Mouse (Mus musculus) left cerebral cortex, adult 8-10 months (tissue): ENCODE data around the gene Baz1a. TPM values are rescaled to one million over a fixed set of nuclear protein-coding genes. Genes with fewer than 3 reads are reported as not detected.
"Not testable (repeated sequence)": the region's sequence is repeated elsewhere in the genome, so short reads cannot be mapped to it uniquely, and the experiment has no call there.

Source experiments
- DNase-seq, 2 experiments: peaks; one replicate each; pipeline ENCODE4 v3.0.0; 2022; ENCODE audit warnings: low spot score in 2 of 2
- total RNA-seq, 4 experiments: library from RNA; stranded (reverse); gene quantifications; 2 replicates each; pipeline ENCODE4 v1.2.4; 2022

Baz1a gene
- total RNA-seq, 4 experiments from 2014 or later = 1.6 to 4.2 (median 3.4) TPM

DNA sequence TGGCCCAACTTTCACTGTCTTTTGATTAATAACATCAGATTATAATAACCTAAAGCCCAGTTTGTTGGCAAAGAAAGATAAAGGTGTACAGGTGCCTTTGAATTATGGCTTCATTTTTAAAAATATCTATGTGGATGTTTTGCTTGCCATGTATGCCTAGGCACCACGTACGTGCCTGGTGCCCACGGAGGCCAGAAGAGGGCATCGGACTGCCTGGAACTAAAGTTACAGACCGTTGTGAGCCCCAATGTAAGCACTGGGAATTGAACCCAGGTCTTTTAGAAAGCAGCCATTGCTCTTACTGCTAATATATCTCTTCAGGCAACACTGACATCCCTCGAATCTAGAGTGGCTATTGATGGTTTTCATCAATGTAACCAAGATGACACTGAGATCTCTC is 32.2 kb downstream of the Baz1a start:
- no peak for DNase-seq

DNA sequence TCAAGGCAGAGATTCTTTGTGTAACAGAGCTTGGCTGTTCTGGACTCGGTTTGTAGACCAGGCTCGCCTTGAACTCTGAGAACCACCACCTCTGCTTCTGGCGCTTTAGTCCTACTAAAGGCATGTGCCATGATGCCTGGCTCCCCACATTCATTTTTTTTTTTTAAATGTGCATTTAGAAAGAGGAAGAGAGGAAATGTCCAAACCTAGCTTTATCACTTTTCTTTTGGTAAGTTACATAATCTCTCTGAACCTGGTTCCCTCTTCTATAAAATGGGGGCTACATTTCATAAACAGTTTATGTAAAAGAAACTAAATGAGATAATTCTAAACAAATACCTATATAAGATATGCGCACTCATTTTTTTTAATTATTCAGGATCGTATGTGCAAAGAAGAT is 33.2 kb downstream of the Baz1a start:
- no peak for DNase-seq

DNA sequence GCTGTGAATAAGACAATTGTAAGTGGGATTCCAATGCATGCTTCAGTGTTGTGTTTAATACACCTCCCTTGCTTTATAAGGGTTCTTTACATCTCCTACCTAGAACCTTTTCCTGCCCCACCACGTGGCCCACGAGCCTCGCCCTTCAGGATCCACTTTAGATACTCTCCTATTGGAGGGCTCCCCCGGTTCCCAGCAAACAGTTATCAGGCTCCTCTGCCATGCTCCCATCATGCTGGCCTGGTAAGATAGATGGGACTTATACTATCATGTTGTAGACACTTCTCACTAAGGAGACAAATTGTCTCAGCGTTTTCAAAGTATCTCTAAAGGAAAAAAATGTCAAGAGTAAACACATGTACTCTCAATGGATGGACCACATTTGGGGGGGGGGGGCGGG is 33.6 kb downstream of the Baz1a start:
- no peak for DNase-seq

DNA sequence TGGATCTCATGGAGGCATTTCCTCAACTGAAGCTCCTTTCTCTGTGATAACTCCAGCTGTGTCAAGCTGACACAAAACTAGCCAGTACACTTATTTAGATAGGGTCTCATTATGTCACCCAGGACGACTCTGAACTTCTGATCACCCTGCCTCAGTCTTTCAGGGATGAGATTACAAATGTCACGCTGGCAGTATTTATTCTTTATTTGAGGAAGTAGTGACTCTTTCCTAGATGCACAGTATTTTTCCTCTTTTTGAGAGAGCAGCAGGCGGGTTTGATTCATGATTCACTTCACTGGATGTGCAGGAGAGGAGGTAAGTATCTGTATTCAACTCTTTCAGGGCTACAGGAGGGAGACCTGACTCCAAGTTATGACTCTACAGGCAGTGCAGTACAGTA is 45.1 kb downstream of the Baz1a start:
- DNase-seq = no peak

DNA sequence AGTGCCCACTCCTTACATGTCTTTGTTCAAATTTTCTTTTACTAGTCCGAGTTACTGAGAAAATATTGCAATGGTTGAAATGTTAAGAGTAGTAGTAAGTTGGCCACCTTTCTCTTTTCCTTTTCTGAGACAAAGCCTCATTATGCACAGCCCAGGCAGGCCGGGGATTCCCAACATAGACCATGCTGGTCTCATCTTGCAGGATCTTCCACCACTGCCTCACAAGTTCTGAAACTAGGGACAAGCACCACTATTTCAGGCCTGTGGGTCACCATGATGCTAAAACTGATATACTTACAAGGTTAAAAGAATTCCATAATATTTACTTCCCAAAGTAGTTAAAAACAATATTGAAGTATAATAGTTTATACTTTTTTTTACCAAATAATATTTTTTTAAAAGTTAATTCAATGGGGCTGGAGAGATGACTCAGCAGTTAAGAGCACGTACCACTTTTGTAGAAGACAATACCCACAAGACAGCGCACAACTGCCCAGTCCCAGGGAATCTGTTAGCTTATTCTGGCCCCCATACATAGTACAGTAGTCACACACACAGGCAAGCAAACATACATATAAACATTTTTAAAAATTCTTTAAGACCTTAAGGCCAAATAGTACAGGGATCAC is 48.5 kb downstream of the Baz1a start:
- no peak for DNase-seq

DNA sequence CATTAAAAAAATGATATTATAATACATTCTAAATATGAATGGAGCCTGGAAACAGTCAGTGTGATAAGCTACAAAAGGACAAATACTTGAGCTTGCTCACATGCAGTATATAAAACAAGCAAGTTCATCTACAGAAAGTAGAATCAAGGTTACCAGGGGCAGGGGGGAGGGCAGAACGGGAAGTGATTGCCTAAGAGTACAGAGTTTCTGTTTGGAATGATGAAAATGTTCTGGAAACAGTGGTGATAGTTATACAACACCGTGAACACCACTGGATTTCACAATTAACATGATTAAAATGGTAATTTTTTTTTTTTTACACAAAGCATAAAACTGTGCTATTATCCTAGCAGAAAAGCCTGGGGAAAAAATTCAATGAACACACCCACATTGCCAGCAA is 54.6 kb downstream of the Baz1a start:
- no peak for DNase-seq

DNA sequence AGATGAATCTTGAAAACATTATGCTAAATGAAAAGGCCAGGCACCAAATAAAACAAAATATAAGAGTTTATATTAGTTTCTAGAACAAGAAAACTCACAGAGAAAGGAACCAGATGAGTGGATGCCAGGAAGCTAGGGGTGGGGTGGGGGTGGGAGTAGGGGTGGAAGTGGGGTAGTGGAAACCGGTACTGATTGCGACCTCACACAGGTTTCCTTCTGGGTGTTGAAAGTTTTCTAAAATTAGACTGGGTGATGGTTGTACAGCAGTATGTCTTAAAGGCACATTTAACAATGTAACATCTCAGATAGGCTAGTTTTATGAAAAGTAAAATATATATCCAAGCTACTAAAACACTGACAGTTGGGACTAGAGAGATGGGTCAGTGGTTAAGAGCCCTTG is 57.2 kb downstream of the Baz1a start:
- DNase-seq = no peak

DNA sequence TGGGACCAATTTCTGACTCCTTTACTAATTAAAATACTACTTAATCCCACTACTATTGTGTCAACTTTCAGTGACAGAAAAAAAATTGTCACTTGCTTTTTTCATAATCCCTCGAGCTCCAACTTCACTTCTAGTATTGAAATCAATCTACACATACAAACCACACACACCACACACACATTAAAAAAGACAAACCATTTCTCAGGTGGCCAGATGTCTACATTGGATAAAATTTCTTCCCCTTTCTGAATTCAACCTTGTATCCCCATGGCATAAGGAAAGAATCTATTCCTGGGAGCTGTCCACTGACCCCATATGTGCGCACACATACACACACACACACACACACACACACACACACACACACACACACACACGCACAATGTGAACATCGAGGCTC is 57.7 kb downstream of the Baz1a start:
- DNase-seq = no peak

DNA sequence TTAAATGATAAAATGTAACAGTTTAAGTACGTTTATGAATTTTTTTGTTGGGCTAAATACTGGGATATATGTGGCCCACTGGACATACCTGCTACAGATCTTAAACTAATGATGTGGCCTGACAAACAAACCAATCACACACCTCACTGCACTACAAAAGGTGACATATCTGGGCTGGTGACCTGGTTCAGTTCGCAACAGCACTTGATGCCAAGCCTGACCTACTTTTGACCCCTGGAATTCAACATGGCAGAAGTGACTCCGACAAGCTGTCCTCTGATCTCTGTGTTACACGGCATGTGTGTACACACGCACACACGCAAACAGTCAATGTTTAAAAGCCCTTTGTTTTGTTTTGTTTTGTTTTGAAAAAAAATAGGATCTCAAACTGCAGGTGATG is 68.0 kb downstream of the Baz1a start:
- no peak for DNase-seq

DNA sequence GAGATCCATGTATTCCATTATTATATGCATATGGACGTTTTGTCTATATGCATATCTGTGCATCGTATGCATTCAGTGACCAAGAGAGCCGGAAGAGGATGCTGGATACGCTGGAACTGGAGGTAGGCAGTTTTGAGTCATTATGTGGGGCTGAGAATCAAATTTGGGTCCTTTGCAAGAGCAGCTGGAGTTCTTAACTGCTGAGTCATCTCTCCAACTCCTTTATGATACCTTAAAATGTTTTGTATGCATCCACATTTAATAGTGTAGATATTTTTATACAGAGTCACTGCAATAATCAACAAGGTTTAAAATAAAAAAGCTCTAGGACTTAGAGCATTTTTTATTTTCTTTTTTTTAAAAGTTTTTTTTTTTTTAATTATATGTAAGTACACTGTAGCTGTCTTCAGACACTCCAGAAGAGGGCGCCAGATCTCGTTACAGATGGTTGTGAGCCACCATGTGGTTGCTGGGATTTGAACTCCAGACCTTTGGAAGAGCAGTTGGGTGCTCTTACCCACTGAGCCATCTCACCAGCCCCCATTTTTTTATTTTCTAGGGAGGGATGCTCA is 71.5 kb downstream of the Baz1a start:
- DNase-seq = not testable (repeated sequence)

DNA sequence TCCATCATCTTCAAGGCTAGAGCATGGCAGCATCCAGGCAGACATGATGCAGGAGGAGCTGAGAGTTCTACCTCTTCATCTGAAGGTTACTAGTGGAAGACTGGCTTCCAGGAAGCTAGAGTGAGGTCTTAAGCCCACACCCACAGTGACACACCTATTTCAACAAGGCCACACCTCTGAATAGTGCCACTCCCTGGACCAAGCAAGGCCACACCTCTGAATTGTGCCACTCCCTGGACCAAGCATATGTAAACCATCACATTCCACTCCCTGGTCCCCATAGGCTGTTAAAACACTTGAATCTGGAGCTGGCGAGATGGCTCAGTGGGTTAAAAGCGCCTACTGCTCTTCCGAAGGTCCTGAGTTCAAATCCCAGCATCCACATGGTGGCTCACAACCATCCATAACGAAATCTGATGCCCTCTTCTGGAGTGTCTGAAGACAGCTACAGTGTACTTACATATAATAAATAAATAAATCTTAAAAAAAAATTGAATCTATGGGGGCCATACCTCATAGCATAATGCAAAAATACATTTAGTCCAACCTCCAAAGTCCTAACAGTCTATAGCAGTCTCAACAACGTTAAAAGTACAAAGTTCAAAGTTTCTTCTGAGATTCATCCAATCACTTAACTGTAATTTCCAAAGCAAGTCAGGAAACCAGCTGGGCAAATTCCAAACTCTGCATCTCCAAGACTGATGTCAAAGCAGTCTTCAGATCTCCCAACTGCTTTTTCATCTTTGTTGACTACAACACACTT is 76.4 kb downstream of the Baz1a start:
- not testable (repeated sequence) for DNase-seq

DNA sequence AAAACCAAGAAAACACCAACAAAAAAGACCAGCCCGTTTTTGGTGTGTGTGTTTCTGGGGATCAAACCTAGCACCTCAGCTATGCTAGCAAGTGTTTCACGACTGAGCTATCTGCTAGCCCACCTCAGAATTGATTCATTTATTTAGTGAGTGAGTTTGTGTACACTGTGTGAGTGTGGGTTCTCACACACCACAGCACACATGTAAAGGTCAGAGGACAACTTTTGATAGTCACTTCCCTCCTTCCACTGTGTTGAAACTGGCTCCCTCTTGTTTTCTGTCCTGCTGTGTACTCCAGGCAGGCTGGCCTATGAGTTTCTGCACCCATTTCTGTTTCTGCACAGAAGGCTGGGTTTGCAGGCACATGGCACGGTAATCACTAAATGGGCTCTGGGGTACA is 103.8 kb downstream of the Baz1a start:
- no peak for DNase-seq

DNA sequence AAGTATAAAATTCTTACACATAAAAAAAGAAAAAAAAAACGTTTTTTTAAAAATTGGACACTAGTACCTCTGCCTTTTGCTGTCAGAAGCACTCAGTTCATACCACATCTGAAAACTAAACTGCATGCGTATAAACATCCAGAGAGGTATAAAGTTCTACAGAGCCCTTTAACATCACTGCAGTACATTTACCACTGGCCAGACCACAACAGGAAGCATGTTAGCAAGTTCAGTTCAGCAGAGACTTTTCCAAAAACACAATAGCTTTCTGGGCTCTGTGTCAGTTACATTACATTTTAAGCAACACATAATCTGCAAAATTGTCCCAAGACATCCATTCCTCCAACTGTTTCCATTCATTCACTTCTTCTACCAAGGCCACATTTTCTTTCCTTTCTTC is 121.6 kb downstream of the Baz1a start:
- DNase-seq = not testable (repeated sequence)

DNA sequence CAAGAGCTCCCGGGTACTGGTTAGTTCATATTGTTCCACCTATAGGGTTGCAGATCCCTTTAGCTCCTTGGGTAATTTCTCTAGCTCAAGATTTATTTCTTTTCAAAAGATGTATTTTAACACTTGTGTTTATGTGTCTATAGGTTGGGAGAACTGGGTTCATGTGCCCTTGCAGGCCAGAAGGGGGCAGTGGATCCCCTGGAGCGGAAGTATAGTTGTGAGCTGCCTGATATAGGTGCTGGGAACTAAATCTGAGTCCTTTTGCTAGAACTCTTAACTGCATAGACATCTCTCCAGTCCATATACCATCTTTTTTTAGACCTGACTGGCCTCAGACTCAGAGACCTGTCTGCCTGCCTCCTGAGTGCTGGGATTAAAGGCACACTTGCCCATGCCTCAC is 123.7 kb downstream of the Baz1a start:
- no peak for DNase-seq

DNA sequence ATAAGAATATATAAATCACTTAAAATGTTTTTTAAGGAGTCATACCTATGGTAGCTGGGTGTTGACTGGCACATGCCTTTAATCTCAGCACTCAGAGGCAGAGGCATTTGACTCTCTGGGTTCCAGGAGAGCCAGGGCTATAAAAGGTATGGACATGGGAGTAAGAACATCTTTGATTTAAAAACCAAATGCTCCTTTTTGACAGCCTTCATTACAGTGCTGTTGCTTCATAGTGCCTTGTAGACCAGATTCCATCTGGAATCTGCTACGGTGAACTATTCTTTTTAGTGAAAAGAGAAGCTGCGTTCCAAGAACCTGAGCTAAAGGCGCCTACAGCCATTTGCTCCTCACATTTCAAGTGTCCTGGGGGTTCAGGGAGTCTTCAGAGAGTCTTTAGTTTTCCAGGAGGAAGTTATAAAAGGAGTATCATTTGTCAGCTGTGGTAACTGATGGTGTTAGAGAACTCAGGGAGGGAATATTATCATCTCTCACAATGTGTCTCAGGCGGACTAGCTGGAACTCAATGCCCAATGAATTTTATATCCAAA is 126.5 kb downstream of the Baz1a start:
- no peak for DNase-seq

DNA sequence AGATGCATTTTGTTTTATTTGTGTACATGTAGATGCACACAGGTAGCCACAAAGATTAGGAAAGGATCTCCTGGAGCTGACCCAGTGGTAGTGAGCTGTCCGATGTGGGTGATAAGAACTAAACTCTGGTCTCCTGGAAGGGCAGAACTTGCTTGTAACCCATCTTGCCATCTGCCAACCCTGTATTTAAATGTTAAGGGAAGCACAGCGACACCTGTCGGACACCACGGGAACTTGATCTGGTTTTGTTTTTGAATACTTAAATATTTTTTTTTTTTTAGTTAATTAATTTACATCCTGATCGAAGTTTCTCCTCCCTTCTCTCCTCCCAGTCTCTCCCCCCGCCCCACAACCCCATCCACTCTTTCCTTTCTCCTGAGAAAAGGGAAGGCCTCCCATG is 134.5 kb downstream of the Baz1a start:
- peak in 1 of 2 experiments; percentile 31 for DNase-seq

DNA sequence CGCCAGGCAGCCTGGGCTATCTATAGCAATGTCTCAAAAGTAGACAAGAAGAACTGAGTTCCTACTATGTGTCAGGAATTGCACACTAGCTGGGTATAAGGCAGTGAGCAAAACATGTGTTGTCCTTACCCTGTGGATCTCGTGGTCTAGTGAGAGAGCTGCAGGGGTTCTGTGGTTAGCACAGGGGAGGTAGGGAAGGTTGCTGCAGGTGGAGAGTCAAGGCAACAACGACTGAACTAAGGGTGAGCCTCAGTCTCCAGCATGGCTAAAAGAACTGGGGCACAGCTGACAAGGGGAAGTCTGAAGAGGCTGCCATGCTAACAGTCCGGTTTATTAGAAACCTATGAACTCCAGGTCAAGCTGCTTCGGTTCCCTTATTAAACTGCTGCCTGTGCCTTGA is 134.9 kb downstream of the Baz1a start:
- DNase-seq = no peak

DNA sequence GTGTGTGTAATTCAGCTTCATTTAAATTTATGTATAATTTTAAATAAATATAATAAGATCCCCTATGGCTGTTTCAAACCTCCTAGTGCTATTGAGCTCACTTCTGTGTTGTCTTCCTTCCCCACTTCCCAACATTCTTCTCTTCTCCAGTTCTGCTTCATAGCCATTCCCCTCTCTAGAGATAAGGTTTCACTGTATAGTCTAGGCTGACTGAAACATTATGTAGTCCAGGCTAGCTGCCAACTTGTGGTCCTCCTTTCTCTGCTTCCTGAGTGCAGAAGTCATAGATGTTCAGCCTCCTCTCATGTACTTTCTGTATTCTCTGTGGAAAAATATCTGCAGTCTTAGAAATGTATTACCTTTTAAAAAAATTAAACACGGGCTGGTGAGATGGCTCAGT is 136.3 kb downstream of the Baz1a start:
- no peak for DNase-seq

DNA sequence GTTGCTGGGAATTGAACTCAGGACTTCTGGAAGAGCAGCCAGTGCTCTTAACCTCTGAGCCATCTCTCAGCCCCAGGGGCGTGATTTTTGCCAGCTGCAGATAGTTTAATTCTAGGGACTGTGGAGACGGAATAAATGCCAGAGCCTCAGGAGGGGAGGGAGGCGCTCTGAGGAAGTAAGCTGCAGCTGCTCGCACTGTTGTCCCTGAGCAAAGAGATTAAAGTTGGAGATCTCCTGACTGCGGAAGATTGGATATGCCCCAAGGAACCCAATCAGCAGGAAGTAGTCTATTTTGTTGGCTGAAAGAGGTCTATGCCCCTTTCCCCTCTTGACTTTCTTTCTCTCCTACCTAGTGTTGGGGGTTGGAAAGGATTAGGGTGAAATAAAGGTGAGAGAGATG is 137.3 kb downstream of the Baz1a start:
- no peak for DNase-seq

DNA sequence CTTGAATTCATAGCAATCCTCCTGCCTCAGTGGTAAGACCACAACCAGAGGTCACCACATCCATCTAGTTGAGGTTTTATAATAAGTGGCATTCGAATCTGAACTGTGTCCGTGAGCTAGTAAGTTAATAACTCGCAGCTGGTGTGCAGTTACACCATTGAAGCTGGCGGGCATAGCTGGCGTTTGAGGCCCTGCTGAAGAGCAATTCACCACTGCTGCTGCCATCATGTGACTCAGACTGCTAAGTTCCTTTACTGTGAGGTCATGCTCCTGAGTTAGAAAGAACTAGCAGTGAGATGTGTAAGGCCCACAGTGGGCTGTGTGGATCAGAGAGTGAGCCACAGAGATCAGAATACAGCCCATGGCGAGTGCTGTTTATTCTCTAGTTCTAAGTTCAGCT is 139.4 kb downstream of the Baz1a start:
- DNase-seq = no peak

DNA sequence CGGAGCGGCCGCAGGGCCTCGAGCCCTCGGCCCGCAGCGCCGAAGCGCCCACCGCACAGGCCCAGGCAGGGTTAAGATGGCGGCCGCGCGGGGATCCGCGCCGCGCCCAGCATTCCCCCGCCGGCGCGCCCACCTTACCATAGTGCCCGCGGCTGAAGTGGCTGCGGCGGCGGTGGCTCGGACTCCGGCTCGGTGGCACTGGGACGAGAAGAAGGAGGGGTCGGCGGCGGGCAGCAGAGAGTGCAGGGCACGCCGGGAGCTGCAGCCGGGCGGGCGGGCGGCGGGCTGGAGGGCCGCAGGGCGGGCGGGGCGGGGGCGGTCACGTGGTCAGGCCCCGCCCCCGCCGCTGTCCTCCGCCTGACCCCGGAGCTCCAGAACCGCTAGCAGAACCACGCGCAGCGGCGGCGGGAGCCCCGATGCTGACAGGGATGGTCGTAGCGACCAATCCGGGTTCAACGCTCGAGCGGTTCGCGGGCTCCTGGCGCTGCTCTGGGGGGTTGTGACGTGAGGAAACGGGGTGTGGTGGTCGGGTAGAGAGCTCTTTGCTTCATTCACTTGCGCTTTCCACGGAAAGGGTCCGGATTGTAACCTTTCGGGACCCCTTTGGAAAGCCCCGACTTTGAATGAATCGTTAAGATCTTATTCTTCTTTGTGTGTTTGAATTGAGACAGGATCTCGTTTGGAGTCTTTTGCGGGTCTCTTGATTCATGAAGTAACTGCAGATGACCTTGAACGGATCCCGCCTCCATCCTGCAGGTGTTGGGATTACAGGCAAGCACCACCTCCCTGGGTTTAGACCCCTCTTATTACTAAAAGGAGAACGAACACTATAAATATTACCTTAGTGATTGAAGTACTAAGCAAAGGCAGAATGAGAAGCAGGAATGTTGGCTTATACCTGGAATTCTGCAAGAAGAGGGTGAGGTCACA is 151.3 kb downstream of the Baz1a start, which contains the start of gene Cfl2:
Cfl2 (minus strand) TSS at position 272 of the 930 bp plus-strand sequence.
- peak; percentile 80 to 83 for DNase-seq
